Mouse (Mus musculus) adrenal gland, adult 18-20 months (tissue): ENCODE results near the gene Cela2a. TPM values are rescaled to one million over a fixed set of nuclear protein-coding genes. Genes with fewer than 3 reads are reported as not detected.

Source experiments
- DNase-seq, 2 experiments: peaks; one replicate each; pipeline ENCODE4 v3.0.0; 2021 to 2022; ENCODE audit warnings: low spot score in 2 of 2
- total RNA-seq, 2 experiments: library from RNA; stranded (reverse); gene quantifications; 1 replicate in 1 of 2; 2 replicates in 1 of 2; pipeline ENCODE4 v1.2.3; 2021

The Cela2a gene
- total RNA-seq, 2 experiments from 2014 or later = not detected

GRCm38 (mm10) chr4:141769501-141770160, 56.3 kb downstream of the Cela2a start:
- DNase-seq = no peak

DNA sequence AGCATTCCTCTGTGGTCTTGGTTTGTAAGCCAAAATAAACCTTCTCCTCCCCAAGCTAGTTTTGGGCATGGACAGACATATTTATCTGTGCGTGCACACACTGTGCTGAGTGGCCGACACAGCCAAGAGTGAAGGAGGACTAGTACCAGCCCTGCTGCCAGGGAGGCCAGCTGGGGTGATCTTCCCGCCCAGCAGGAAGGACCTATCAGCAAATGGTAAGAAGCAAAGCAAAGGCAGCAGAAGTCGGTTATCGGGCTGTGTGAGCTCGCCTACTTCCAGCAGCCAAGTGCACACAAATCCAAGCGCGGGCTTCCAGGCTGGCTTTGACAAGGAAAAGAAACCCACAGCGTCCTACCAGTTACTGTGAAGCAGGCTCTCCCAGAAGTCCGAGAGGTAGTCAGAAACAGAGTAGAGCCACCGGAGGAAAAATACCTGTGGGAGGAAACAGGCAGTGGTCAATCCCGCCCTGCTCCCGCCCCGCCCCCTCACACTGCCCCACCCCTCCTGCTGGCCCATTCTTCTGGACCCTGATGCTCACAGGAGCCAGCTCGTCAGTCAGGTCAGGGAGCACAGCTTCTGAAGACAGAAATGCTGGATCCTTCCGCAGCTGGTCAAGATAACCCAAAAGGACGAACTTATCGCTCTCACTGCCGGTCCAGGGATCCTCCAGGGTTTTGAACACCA, 58.5 kb downstream of the Cela2a start:
- no peak for DNase-seq

GRCm38 (mm10) chr4:141766668-141767352, 59.1 kb downstream of the Cela2a start:
- no peak for DNase-seq

GRCm38 (mm10) chr4:141766316-141766667, 59.7 kb downstream of the Cela2a start:
- no peak for DNase-seq

DNA sequence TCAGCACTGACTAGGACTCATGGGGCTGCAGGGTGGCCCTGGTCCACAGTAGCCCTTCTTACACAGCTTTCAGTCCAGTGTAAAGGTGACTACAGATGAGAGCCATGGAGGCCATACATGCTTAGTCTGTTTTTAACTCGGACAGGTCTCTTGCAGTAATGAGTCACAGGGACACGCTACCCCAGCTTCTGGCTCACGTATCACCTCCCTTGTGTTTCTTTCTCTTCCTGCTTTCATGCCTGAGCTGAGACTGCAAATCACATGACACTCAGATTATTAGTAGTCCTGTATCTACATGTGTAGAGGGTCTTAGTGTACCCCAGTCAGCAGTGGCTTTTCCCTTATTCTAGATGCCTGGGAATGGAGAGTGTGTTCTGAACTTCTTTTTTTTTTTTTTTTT, 61.0 kb downstream of the Cela2a start:
- DNase-seq = no peak

Other genes with a start within 250 kb of the Cela2a start
- gene Fblim1, start 220.1 kb downstream of the Cela2a start, total RNA-seq = 10 to 100 TPM in 1 of 2 experiments, 1 to 10 TPM in 1; 6.8 to 13.0 TPM
- gene Tmem82, start 207.5 kb downstream of the Cela2a start, total RNA-seq = 1 to 10 TPM; 1.1 to 2.8 TPM
- gene Slc25a34, start 202.3 kb downstream of the Cela2a start, total RNA-seq = 10 to 100 TPM in 1 of 2 experiments, 1 to 10 TPM in 1; 3.5 to 10.3 TPM
- gene Plekhm2, start 161.3 kb downstream of the Cela2a start, total RNA-seq = 10 to 100 TPM; 62.9 to 70.8 TPM
- gene Rsc1a1, start 140.6 kb downstream of the Cela2a start, total RNA-seq = not detected
- 10 to 100 TPM; 52.1 to 71.7 TPM for gene Ddi2, start 102.7 kb downstream of the Cela2a start, total RNA-seq
- 10 to 100 TPM; 10.4 to 42.7 TPM for gene Agmat, start 79.5 kb downstream of the Cela2a start, total RNA-seq
- gene Dnajc16, start 35.2 kb downstream of the Cela2a start, total RNA-seq = 10 to 100 TPM; 18.5 to 25.8 TPM
- 10 to 100 TPM; 13.1 to 16.1 TPM for gene Casp9, start 32.5 kb downstream of the Cela2a start, total RNA-seq
- gene Ctrc, start 20.2 kb upstream of the Cela2a start, total RNA-seq = not detected
- 10 to 100 TPM; 26.3 to 28.4 TPM for gene Efhd2, start 48.8 kb upstream of the Cela2a start, total RNA-seq
- under 1 TPM; 0.60 to 0.70 TPM for gene Fhad1, start 188.9 kb upstream of the Cela2a start, total RNA-seq